Mouse (Mus musculus) hindbrain, embryonic 11.5 days (tissue): ENCODE results near the gene Copa. TPM values are rescaled to one million over a fixed set of nuclear protein-coding genes. Genes with fewer than 3 reads are reported as not detected.
A peak's percentile ranks its signal among the peaks of the same experiment; 100 is the strongest.

Experiments used
- ATAC-seq: fragments of 200-750 bp; cut with Nextera tagmentation; 2 replicates; pipeline ENCODE4 v1.8.0; 2017; ENCODE audit warnings: mild to moderate bottlenecking, moderate TSS enrichment, moderate library complexity; ENCODE audit not compliant: low FRiP score
- DNase-seq: peaks from one replicate; pipeline ENCODE4 v3.0.0-alpha.2; 2015; ENCODE audit warnings: low spot score
- H3K27ac ChIP-seq: fragments of 300-500 bp; sonication (generic); 2 replicates; pipeline ENCODE4 v1.5.1; 2014; ENCODE audit warnings: mild to moderate bottlenecking, low read depth, low read length
- H3K27me3 ChIP-seq: fragments of 300-500 bp; sonication (generic); 2 replicates; pipeline ENCODE4 v1.6.1; 2014; ENCODE audit warnings: mild to moderate bottlenecking, low read length, moderate library complexity, mixed read lengths; ENCODE audit not compliant: control insufficient read depth, insufficient read depth
- H3K36me3 ChIP-seq: fragments of 300-500 bp; sonication (generic); 2 replicates; pipeline ENCODE4 v1.6.1; 2014; ENCODE audit warnings: mild to moderate bottlenecking, low read length, moderate library complexity, mixed read lengths; ENCODE audit not compliant: control insufficient read depth, insufficient read depth
- H3K4me1 ChIP-seq: fragments of 300-500 bp; sonication (generic); replicated peaks from 2 replicates; pipeline ENCODE4 v1.6.1; 2014; ENCODE audit warnings: low read length, mixed read lengths; ENCODE audit not compliant: control insufficient read depth, insufficient read depth
- H3K4me2 ChIP-seq: fragments of 300-500 bp; sonication (generic); replicated peaks from 2 replicates; pipeline ENCODE4 v1.6.1; 2014; ENCODE audit warnings: mild to moderate bottlenecking, low read depth, low read length
- H3K4me3 ChIP-seq: fragments of 300-500 bp; sonication (generic); 2 replicates; pipeline ENCODE4 v1.5.1; 2014; ENCODE audit warnings: low read depth, low read length
- H3K9ac ChIP-seq: fragments of 300-500 bp; sonication (generic); 2 replicates; pipeline ENCODE4 v1.6.1; 2014; ENCODE audit warnings: low read depth, low read length
- H3K9me3 ChIP-seq: fragments of 300-500 bp; sonication (generic); 2 replicates; pipeline ENCODE4 v1.6.1; 2016; ENCODE audit warnings: low read length; ENCODE audit not compliant: control insufficient read depth
- WGBS: fragments of 180-500 bp; shearing (Covaris S2); extraction: QIAGEN DNeasy Blood & Tissue Kit; methylation state at CpG from one replicate; pipeline ENCODE4 v1.1.7; 2014; 5-methylcytosine and 5-hydroxymethylcytosine counted together
- polyA plus RNA-seq: library from polyadenylated mRNA; unstranded; fragments of >200 nt; fragmentation: Nextera tagmentation; extraction: Ambion mirVana; gene quantifications from 2 replicates; pipeline ENCODE4 v1.2.1, GENCODE M21; 2014

Gene Copa
- polyA plus RNA-seq, 1 experiment from 2014 or later: 154 TPM

GRCm38 (mm10) chr1:172103619-172104018, 21.3 kb downstream of the Copa start:
- Histone ChIP-seq H3K27ac (no peak overlapping the region), H3K9me3 (no peaks in the 10 kb centered on the region), H3K9ac (no peak overlapping the region), H3K36me3 (peaks cover 16% of the 10 kb centered on the region; the same call in 1 of the 2 replicates), H3K4me3 (no peak overlapping the region), H3K4me2 (no peak overlapping the region), H3K27me3 (no peaks in the 10 kb centered on the region), H3K4me1 (no peaks in the 10 kb centered on the region)
- DNase-seq: no peak
- ATAC-seq: no peak
- 88% methylated on average over 4 of the region's 4 CpGs for WGBS

- no peaks in the 10 kb centered on the region for H3K4me1 ChIP-seq
- WGBS: 87% methylated on average over 11 of the region's 11 CpGs
- H3K9ac ChIP-seq: no peak overlapping the region
- no peaks in the 10 kb centered on the region for H3K27me3 ChIP-seq
- H3K4me2 ChIP-seq: no peak overlapping the region
- peaks cover 14% of the 10 kb centered on the region; the same call in 1 of the 2 replicates for H3K36me3 ChIP-seq
- no peak for ATAC-seq
- H3K27ac ChIP-seq: no peak overlapping the region
- no peak for DNase-seq
- H3K9me3 ChIP-seq: no peaks in the 10 kb centered on the region
- no peak overlapping the region for H3K4me3 ChIP-seq
Measured at GRCm38 (mm10) chr1:172105101-172105500, 22.8 kb downstream of the Copa start.

GRCm38 (mm10) chr1:172107777-172108477, 25.6 kb downstream of the Copa start:
- DNase-seq (no peak), ATAC-seq (0 out of 2 replicates have a peak, but pooled peaks have one; percentile 35)
- Histone ChIP-seq H3K4me1 (no peaks in the 10 kb centered on the region), H3K9ac (no peak overlapping the region), H3K4me2 (no peak overlapping the region), H3K27ac (no peak overlapping the region), H3K27me3 (no peaks in the 10 kb centered on the region), H3K36me3 (peaks cover 10% of the 10 kb centered on the region; the same call in 1 of the 2 replicates), H3K9me3 (no peaks in the 10 kb centered on the region), H3K4me3 (no peak overlapping the region)
- WGBS: 76% methylated on average over 10 of the region's 10 CpGs

GRCm38 (mm10) chr1:172116948-172117347, 34.6 kb downstream of the Copa start:
- WGBS: 89% methylated on average over 5 of the region's 5 CpGs

GRCm38 (mm10) chr1:172119100-172119499, 36.8 kb downstream of the Copa start:
- ATAC-seq (no peak), DNase-seq (no peak)
- Histone ChIP-seq H3K27me3 (no peaks in the 10 kb centered on the region), H3K27ac (no peak overlapping the region), H3K4me1 (no peaks in the 10 kb centered on the region), H3K4me3 (no peak overlapping the region), H3K36me3 (peaks cover 13% of the 10 kb centered on the region), H3K9me3 (no peaks in the 10 kb centered on the region), H3K4me2 (no peak overlapping the region), H3K9ac (no peak overlapping the region)
- WGBS: 84% methylated on average over 6 of the region's 6 CpGs

More at GRCm38 (mm10) chr1:172116948-172117347, 34.6 kb downstream of the Copa start:
- Histone ChIP-seq H3K36me3 (peaks cover 13% of the 10 kb centered on the region), H3K9me3 (no peaks in the 10 kb centered on the region), H3K4me3 (no peak overlapping the region), H3K4me1 (no peaks in the 10 kb centered on the region), H3K9ac (no peak overlapping the region), H3K27me3 (no peaks in the 10 kb centered on the region), H3K4me2 (no peak overlapping the region), H3K27ac (no peak overlapping the region)
- ATAC-seq (no peak), DNase-seq (no peak)

GRCm38 (mm10) chr1:172119720-172120119, 37.4 kb downstream of the Copa start:
- no peaks in the 10 kb centered on the region for H3K4me1 ChIP-seq
- no peak overlapping the region for H3K4me2 ChIP-seq
- no peaks in the 10 kb centered on the region for H3K9me3 ChIP-seq
- H3K27me3 ChIP-seq: no peaks in the 10 kb centered on the region
- H3K36me3 ChIP-seq: peaks cover 11% of the 10 kb centered on the region
- 65% methylated on average over 3 of the region's 3 CpGs for WGBS
- peak; percentile 73 for DNase-seq
- no peak overlapping the region for H3K27ac ChIP-seq
- no peak overlapping the region for H3K9ac ChIP-seq
- no peak overlapping the region for H3K4me3 ChIP-seq
- ATAC-seq: peak; percentile 40; the same call in 1 of the 2 replicates

- H3K36me3 ChIP-seq: peaks cover 7% of the 10 kb centered on the region
- H3K27ac ChIP-seq: no peak overlapping the region
Measured at GRCm38 (mm10) chr1:172122671-172123070, 40.3 kb downstream of the Copa start.

GRCm38 (mm10) chr1:172124572-172124971, 42.2 kb downstream of the Copa start:
- H3K4me1 ChIP-seq: no peaks in the 10 kb centered on the region
- DNase-seq: no peak
- H3K36me3 ChIP-seq: peaks cover 9% of the 10 kb centered on the region
- H3K9me3 ChIP-seq: no peaks in the 10 kb centered on the region
- no peak overlapping the region for H3K9ac ChIP-seq
- ATAC-seq: no peak
- WGBS: 83% methylated on average over 6 of the region's 6 CpGs
- no peak overlapping the region for H3K4me2 ChIP-seq
- no peak overlapping the region for H3K27ac ChIP-seq
- no peaks in the 10 kb centered on the region for H3K27me3 ChIP-seq
- no peak overlapping the region for H3K4me3 ChIP-seq

More at GRCm38 (mm10) chr1:172122671-172123070, 40.3 kb downstream of the Copa start:
- 79% methylated on average over 2 of the region's 2 CpGs for WGBS
- no peak overlapping the region for H3K4me2 ChIP-seq
- H3K9me3 ChIP-seq: no peaks in the 10 kb centered on the region
- no peak for DNase-seq
- H3K4me3 ChIP-seq: no peak overlapping the region
- no peak overlapping the region for H3K9ac ChIP-seq
- H3K4me1 ChIP-seq: no peaks in the 10 kb centered on the region
- H3K27me3 ChIP-seq: no peaks in the 10 kb centered on the region
- ATAC-seq: no peak
